Mouse (Mus musculus): Measurements from ENCODE around the gene Ryr2. TPM values are rescaled to one million over a fixed set of nuclear protein-coding genes. Genes with fewer than 3 reads are reported as not detected.

Gene Ryr2
- polyA plus RNA-seq, 1 experiment from 2014 or later: 0.78 TPM

DNA sequence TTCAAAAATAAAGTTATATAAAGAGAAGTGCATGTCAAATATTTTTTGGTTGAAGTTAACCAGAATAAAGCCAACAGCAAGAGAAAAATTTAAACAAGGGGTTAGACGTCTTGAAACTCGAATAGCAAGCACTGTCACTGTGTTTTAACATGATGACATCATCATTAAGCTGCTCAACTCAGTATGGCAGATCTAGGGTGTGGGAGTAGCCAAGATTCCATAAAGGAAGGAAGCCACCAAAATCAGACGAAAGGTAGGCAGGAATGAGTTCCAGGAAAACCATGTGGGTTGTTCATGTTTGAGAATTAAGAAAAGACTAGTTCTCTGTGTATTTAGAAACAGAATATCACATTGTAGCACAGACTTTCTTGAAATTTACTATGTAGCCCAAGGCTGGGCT lies 192.1 kb downstream of the Ryr2 start:
- ATAC-seq: no peak
- no peak for TF ChIP-seq EP300 (IDR thresholded peaks at IDR 0.05)
- no peak for TF ChIP-seq CTCF (IDR thresholded peaks at IDR 0.05)
- WGBS: 52% methylated on average over 3 of the region's 3 CpGs

DNA sequence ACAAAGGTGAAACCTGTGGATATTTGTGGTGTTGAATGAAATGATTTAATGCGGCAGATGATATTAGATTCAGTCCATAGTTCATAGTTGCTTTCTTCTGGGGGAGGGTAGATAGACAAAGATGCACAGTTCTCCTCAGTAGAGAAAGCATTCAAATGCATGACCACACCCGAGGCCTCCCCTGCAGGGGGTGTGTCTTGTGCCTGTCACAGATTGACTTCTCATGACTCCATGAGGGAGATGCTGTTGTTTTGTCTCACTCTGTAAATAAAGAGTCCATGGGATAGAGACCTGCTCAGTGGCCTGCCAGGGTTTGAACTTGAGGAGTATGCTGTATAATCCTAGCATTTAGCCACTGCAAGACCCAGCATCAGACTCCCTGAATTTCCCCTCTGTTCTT lies 194.5 kb downstream of the Ryr2 start:
- Histone ChIP-seq H3K9me3 (ENCODE audit: low read length) (no peaks in the 10 kb centered on the region), H3K9ac (replicated peaks; ENCODE audit: low read depth) (no peak overlapping the region), H3K4me2 (replicated peaks; ENCODE audit: low read depth, low read length) (no peak overlapping the region), H3K27ac (ENCODE audit: low read length) (no peak overlapping the region), H3K36me3 (ENCODE audit: insufficient read depth, low read length) (no peaks in the 10 kb centered on the region), H3K4me1 (ENCODE audit: insufficient read depth, low read depth, low read length) (no peaks in the 10 kb centered on the region), H3K27me3 (replicated peaks; ENCODE audit: insufficient read depth, low read length) (no peaks in the 10 kb centered on the region), H3K4me3 (ENCODE audit: low read depth, low read length) (no peak overlapping the region)
- TF ChIP-seq EP300 (IDR thresholded peaks at IDR 0.05) (no peak), CTCF (IDR thresholded peaks at IDR 0.05) (no peak)
- 79% methylated on average over 2 of the region's 2 CpGs for WGBS
- ATAC-seq (no peak), DNase-seq (ENCODE audit: low spot score) (no peak)

More for the DNA sequence above, 192.1 kb downstream of the Ryr2 start:
- Histone ChIP-seq H3K36me3 (ENCODE audit: insufficient read depth, low read length) (no peaks in the 10 kb centered on the region), H3K9me3 (ENCODE audit: low read length) (no peaks in the 10 kb centered on the region), H3K4me3 (ENCODE audit: low read depth, low read length) (no peak overlapping the region), H3K27me3 (replicated peaks; ENCODE audit: insufficient read depth, low read length) (no peaks in the 10 kb centered on the region), H3K4me1 (ENCODE audit: insufficient read depth, low read depth, low read length) (no peaks in the 10 kb centered on the region), H3K9ac (replicated peaks; ENCODE audit: low read depth) (no peak overlapping the region), H3K4me2 (replicated peaks; ENCODE audit: low read depth, low read length) (no peak overlapping the region), H3K27ac (ENCODE audit: low read length) (no peak overlapping the region)
- DNase-seq (ENCODE audit: low spot score): no peak

GRCm38 (mm10) chr13:11908123-11908522 lies 198.6 kb downstream of the Ryr2 start:
- TF ChIP-seq CTCF (IDR thresholded peaks at IDR 0.05): no peak
- TF ChIP-seq EP300 (IDR thresholded peaks at IDR 0.05): no peak
- no peak for ATAC-seq
- 62% methylated on average over 4 of the region's 4 CpGs for WGBS
- no peaks in the 10 kb centered on the region for H3K27me3 ChIP-seq (replicated peaks; ENCODE audit: insufficient read depth, low read length)
- no peak overlapping the region for H3K4me3 ChIP-seq (ENCODE audit: low read depth, low read length)
- H3K4me2 ChIP-seq (replicated peaks; ENCODE audit: low read depth, low read length): no peak overlapping the region
- H3K36me3 ChIP-seq (ENCODE audit: insufficient read depth, low read length): no peaks in the 10 kb centered on the region
- no peak for DNase-seq (ENCODE audit: low spot score)
- no peak overlapping the region for H3K9ac ChIP-seq (replicated peaks; ENCODE audit: low read depth)
- H3K27ac ChIP-seq (ENCODE audit: low read length): no peak overlapping the region
- H3K9me3 ChIP-seq (ENCODE audit: low read length): no peaks in the 10 kb centered on the region
- H3K4me1 ChIP-seq (ENCODE audit: insufficient read depth, low read depth, low read length): no peaks in the 10 kb centered on the region

- H3K27ac ChIP-seq (ENCODE audit: low read length): no peak overlapping the region
- no peaks in the 10 kb centered on the region for H3K27me3 ChIP-seq (replicated peaks; ENCODE audit: insufficient read depth, low read length)
- no peak overlapping the region for H3K4me3 ChIP-seq (ENCODE audit: low read depth, low read length)
- 62% methylated on average over 2 of the region's 2 CpGs for WGBS
- no peak for ATAC-seq
- no peaks in the 10 kb centered on the region for H3K9me3 ChIP-seq (ENCODE audit: low read length)
- no peaks in the 10 kb centered on the region for H3K4me1 ChIP-seq (ENCODE audit: insufficient read depth, low read depth, low read length)
- no peak overlapping the region for H3K4me2 ChIP-seq (replicated peaks; ENCODE audit: low read depth, low read length)
- TF ChIP-seq EP300 (IDR thresholded peaks at IDR 0.05): no peak
- TF ChIP-seq CTCF (IDR thresholded peaks at IDR 0.05): no peak
- no peak overlapping the region for H3K9ac ChIP-seq (replicated peaks; ENCODE audit: low read depth)
- no peak for DNase-seq (ENCODE audit: low spot score)
- no peaks in the 10 kb centered on the region for H3K36me3 ChIP-seq (ENCODE audit: insufficient read depth, low read length)
Observed at GRCm38 (mm10) chr13:11905126-11905525, 201.6 kb downstream of the Ryr2 start.

GRCm38 (mm10) chr13:11903272-11903671 lies 203.5 kb downstream of the Ryr2 start:
- Histone ChIP-seq H3K9me3 (ENCODE audit: low read length) (no peaks in the 10 kb centered on the region), H3K4me1 (ENCODE audit: insufficient read depth, low read depth, low read length) (no peaks in the 10 kb centered on the region), H3K4me2 (replicated peaks; ENCODE audit: low read depth, low read length) (no peak overlapping the region), H3K36me3 (ENCODE audit: insufficient read depth, low read length) (no peaks in the 10 kb centered on the region), H3K27ac (ENCODE audit: low read length) (no peak overlapping the region), H3K9ac (replicated peaks; ENCODE audit: low read depth) (no peak overlapping the region), H3K27me3 (replicated peaks; ENCODE audit: insufficient read depth, low read length) (no peaks in the 10 kb centered on the region), H3K4me3 (ENCODE audit: low read depth, low read length) (no peak overlapping the region)
- TF ChIP-seq EP300 (IDR thresholded peaks at IDR 0.05) (no peak), CTCF (IDR thresholded peaks at IDR 0.05) (no peak)
- ATAC-seq (no peak), DNase-seq (ENCODE audit: low spot score) (no peak)
- WGBS: 50% methylated on average over 9 of the region's 9 CpGs

- no peaks in the 10 kb centered on the region for H3K27me3 ChIP-seq (replicated peaks; ENCODE audit: insufficient read depth, low read length)
- H3K4me2 ChIP-seq (replicated peaks; ENCODE audit: low read depth, low read length): no peak overlapping the region
Observed at GRCm38 (mm10) chr13:11902856-11903255, 203.9 kb downstream of the Ryr2 start.

DNA sequence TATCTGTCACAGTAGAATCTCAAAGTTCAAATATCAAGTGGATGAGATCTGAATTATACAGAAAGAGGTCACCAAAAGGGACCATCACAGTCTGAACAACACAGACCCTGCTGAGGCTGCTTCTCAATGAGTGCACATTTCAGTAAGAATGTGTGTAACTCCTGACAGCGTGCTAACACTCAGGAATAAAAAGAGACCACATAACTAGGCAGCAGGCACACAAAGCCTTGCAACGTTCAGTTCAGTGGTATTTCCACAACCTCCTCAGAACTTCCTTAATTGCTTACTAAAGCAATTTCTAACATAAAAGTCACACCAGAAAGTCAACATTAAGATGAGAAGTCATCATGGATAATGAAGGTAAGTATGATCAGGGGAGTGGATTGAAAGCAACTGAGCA lies 206.1 kb downstream of the Ryr2 start:
- 71% methylated on average over 2 of the region's 2 CpGs for WGBS
- no peak for ATAC-seq

More at GRCm38 (mm10) chr13:11902856-11903255, 203.9 kb downstream of the Ryr2 start:
- TF ChIP-seq CTCF (IDR thresholded peaks at IDR 0.05) (no peak), EP300 (IDR thresholded peaks at IDR 0.05) (no peak)
- ATAC-seq (no peak), DNase-seq (ENCODE audit: low spot score) (no peak)
- H3K9ac ChIP-seq (replicated peaks; ENCODE audit: low read depth): no peak overlapping the region
- H3K36me3 ChIP-seq (ENCODE audit: insufficient read depth, low read length): no peaks in the 10 kb centered on the region
- 63% methylated on average over 6 of the region's 6 CpGs for WGBS
- no peak overlapping the region for H3K4me3 ChIP-seq (ENCODE audit: low read depth, low read length)
- no peaks in the 10 kb centered on the region for H3K4me1 ChIP-seq (ENCODE audit: insufficient read depth, low read depth, low read length)
- no peaks in the 10 kb centered on the region for H3K9me3 ChIP-seq (ENCODE audit: low read length)
- no peak overlapping the region for H3K27ac ChIP-seq (ENCODE audit: low read length)

More for the DNA sequence above, 206.1 kb downstream of the Ryr2 start:
- Histone ChIP-seq H3K27me3 (replicated peaks; ENCODE audit: insufficient read depth, low read length) (no peaks in the 10 kb centered on the region), H3K9me3 (ENCODE audit: low read length) (no peaks in the 10 kb centered on the region), H3K4me2 (replicated peaks; ENCODE audit: low read depth, low read length) (no peak overlapping the region), H3K9ac (replicated peaks; ENCODE audit: low read depth) (no peak overlapping the region), H3K27ac (ENCODE audit: low read length) (no peak overlapping the region), H3K4me3 (ENCODE audit: low read depth, low read length) (no peak overlapping the region), H3K36me3 (ENCODE audit: insufficient read depth, low read length) (no peaks in the 10 kb centered on the region), H3K4me1 (ENCODE audit: insufficient read depth, low read depth, low read length) (no peaks in the 10 kb centered on the region)
- no peak for DNase-seq (ENCODE audit: low spot score)
- TF ChIP-seq EP300 (IDR thresholded peaks at IDR 0.05): no peak
- TF ChIP-seq CTCF (IDR thresholded peaks at IDR 0.05): no peak

All from lung, postnatal 0 days (tissue).